Mouse (Mus musculus): ENCODE data around the gene Mafb.

DNA sequence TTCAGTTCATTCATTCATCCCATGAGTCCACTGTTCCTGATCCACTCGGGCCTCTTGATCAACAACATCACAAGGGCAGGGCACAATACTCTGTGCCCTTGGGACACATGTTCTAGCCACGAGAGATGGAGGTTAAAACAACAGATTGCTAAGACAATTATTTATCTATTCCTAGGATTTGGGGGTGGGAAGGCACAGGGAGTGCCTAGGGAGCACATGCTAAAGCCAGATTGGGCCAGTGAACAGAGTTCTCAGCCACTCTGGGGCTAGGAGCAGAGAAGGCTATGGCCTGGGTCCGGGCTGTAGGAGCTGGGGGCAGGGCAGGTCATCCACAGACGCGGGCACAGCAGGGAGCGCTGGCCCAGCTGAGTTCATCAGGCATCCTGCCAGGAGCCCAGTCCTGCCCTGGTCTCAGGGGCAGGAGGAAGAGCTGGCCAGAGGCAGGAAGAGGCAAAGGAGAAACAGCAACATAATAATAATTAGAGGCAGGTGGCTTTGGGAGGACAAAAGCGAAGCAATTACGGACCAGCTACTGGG lies 15.8 kb downstream of the Mafb start:
- TF ChIP-seq TCF12 (IDR thresholded peaks at IDR 0.05; ENCODE audit: insufficient read depth, poor library complexity, severe bottlenecking) = no peak
- no peak for TF ChIP-seq POLR2A (IDR thresholded peaks at IDR 0.05; ENCODE audit: insufficient read length, low read depth)
- TF ChIP-seq SRF (IDR thresholded peaks at IDR 0.05; ENCODE audit: control insufficient read depth, insufficient read length, low read depth) = no peak
- TF ChIP-seq USF1 (IDR thresholded peaks at IDR 0.05; ENCODE audit: low read depth) = no peak
- TF ChIP-seq MYOD1 (IDR thresholded peaks at IDR 0.05; ENCODE audit: control insufficient read depth in 1 of 3, insufficient read length in 2 of 3, low read depth in 2 of 3) = no peak
- no peak for TF ChIP-seq E2F4 (IDR thresholded peaks at IDR 0.05; ENCODE audit: insufficient read depth)
- no peak for TF ChIP-seq REST (IDR thresholded peaks at IDR 0.05; ENCODE audit: insufficient read depth, insufficient read length)
- TF ChIP-seq TCF3 (IDR thresholded peaks at IDR 0.05; ENCODE audit: insufficient read length, low read depth) = no peak
- TF ChIP-seq MAX (IDR thresholded peaks at IDR 0.05; ENCODE audit: low read depth) = no peak
- TF ChIP-seq POLR2AphosphoS2 (IDR thresholded peaks at IDR 0.05; ENCODE audit: insufficient read length, low read depth) = no peak
- TF ChIP-seq MYOG (IDR thresholded peaks at IDR 0.05; ENCODE audit: control insufficient read depth in 1 of 3, insufficient read depth in 1 of 3, insufficient read length in 2 of 3, low read depth in 2 of 3) = no peak
- TF ChIP-seq CEBPB (IDR thresholded peaks at IDR 0.05; ENCODE audit: insufficient read depth, poor library complexity, severe bottlenecking) = no peak

Data from myocyte (in vitro differentiated cells).